Mouse (Mus musculus): Measurements from ENCODE around the gene Nap1l4. TPM values are rescaled to one million over a fixed set of nuclear protein-coding genes. Genes with fewer than 3 reads are reported as not detected.
A peak's percentile ranks its signal among the peaks of the same experiment; 100 is the strongest.

The Nap1l4 gene
- polyA plus RNA-seq, 1 experiment from 2014 or later, result 227 TPM

DNA sequence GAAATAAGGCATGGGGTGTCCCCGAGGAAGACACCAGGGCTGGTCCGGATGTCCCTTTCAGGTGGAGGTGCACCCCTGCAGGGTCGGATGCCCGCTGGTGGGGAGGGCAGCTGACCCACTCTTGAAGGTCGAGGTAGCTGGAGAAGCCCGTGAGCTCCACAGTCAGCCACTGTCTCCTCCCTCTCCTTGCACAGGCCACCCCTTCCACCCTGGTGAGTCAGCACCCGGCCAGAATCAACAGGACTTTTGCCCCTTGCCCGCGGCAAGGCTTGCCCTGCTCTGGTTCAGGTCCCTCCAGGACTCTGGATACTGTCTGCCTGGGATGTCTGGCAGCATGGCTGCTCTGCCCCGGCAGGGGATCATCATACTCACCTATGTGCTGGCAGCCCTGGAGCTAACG is 73.0 kb downstream of the Nap1l4 start:
- WGBS, result 58% methylated on average over 11 of the region's 11 CpGs
- no peaks in the 10 kb centered on the region for H3K4me1 ChIP-seq (replicated peaks; ENCODE audit: control insufficient read depth, insufficient read depth, low read length)
- H3K27me3 ChIP-seq (ENCODE audit: control insufficient read depth, insufficient read depth, low read depth, low read length), result no peaks in the 10 kb centered on the region; the same call in 1 of the 2 replicates
- no peak overlapping the region for H3K4me3 ChIP-seq (ENCODE audit: low read length)
- no peak overlapping the region for H3K4me2 ChIP-seq (ENCODE audit: low read depth, low read length)
- no peak overlapping the region for H3K27ac ChIP-seq (ENCODE audit: low read length)
- H3K9ac ChIP-seq (ENCODE audit: low read length), result no peak overlapping the region
- H3K9me3 ChIP-seq (ENCODE audit: control insufficient read depth, low read length), result no peaks in the 10 kb centered on the region
- no peaks in the 10 kb centered on the region for H3K36me3 ChIP-seq (ENCODE audit: control insufficient read depth, insufficient read depth, low read length)
- no peak for ATAC-seq (ENCODE audit: low read depth)

DNA sequence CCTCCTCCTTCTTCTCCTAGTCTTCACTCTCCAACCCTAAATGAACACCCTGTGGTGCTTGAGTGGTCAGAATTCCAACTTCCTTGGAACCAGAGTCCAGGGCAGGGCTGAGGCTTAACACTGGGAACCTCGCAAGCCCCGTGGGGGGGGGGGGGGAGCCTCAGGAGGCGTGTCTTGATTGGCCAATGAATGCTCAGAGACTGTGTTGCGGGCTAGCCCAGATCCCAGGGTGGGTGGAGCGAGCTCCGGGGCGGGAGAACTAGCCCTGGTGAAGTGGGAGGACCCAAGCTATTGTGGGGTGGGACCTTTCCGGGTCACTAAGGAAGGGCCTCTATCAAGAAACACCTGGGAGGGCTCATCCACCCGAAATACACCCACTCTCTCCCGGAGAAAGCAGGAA is 74.1 kb downstream of the Nap1l4 start:
- Histone ChIP-seq H3K4me3 (ENCODE audit: low read length) (no peak overlapping the region), H3K9ac (ENCODE audit: low read length) (no peak overlapping the region), H3K27ac (ENCODE audit: low read length) (no peak overlapping the region), H3K4me2 (ENCODE audit: low read depth, low read length) (no peak overlapping the region), H3K9me3 (ENCODE audit: control insufficient read depth, low read length) (no peaks in the 10 kb centered on the region), H3K27me3 (ENCODE audit: control insufficient read depth, insufficient read depth, low read depth, low read length) (no peaks in the 10 kb centered on the region), H3K36me3 (ENCODE audit: control insufficient read depth, insufficient read depth, low read length) (no peaks in the 10 kb centered on the region), H3K4me1 (replicated peaks; ENCODE audit: control insufficient read depth, insufficient read depth, low read length) (no peaks in the 10 kb centered on the region)
- 0 out of 2 replicates have a peak, but pooled peaks have one; percentile 43 for ATAC-seq (ENCODE audit: low read depth)
- WGBS, result 28% methylated on average over 10 of the region's 10 CpGs

DNA sequence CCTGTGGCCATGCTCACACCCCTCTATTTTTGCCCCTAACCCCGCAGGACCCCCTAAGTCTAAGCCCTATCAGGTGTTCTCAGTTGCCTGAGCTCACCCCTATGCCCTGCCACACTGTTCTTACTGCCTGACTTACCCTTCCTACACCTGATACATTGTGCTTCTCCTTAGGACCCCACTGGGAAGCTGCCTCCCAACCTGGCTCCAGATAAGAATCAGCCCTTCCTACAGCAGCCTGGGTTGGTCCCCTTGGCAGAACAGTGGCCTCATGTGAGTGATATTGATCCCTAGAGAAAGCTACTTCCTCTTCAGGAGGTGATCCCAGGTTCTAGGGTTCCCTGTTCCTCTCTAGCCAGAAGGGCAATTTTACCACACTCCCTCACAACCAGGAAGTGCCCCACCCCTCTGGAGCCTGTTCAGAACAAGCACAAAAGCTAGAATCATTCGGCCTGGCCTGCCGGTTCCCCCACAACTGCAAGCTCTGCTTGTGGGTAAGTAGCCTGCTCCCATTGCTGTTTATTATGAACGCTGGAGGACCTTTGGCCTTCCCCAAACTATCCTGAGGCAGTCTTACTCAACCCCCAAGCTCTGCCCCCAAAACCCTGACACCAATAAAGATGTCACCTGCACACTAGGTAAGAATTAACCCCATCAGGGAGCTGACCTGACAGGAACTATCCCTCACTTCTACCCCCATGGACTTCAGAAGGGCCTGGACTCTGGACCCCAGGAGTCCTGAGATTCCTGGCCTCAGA is 75.4 kb downstream of the Nap1l4 start, which contains the start of gene Slc22a18:
Gene Slc22a18, plus strand, starts transcription at position 390 of the 755 bp plus-strand sequence.
- 27% methylated on average over 4 of the region's 4 CpGs for WGBS
- H3K27ac ChIP-seq (ENCODE audit: low read length), result no peak within 1 kb of the TSS
- H3K4me2 ChIP-seq (ENCODE audit: low read depth, low read length), result peak within 1 kb of the TSS; percentile 9; the same call in 1 of the 2 replicates
- no peaks in the 10 kb centered on the region for H3K36me3 ChIP-seq (ENCODE audit: control insufficient read depth, insufficient read depth, low read length)
- peak within 1 kb of the TSS; percentile 19 for H3K4me3 ChIP-seq (ENCODE audit: low read length)
- 0 out of 2 replicates have a peak, but pooled peaks have one; percentile 32 for ATAC-seq (ENCODE audit: low read depth)
- H3K4me1 ChIP-seq (replicated peaks; ENCODE audit: control insufficient read depth, insufficient read depth, low read length), result no peaks in the 10 kb centered on the region
- H3K27me3 ChIP-seq (ENCODE audit: control insufficient read depth, insufficient read depth, low read depth, low read length), result no peaks in the 10 kb centered on the region
- no peaks in the 10 kb centered on the region for H3K9me3 ChIP-seq (ENCODE audit: control insufficient read depth, low read length)
- H3K9ac ChIP-seq (ENCODE audit: low read length), result 0 out of 2 replicates have a peak within 1 kb of the TSS, but pooled peaks have one; percentile 21

DNA sequence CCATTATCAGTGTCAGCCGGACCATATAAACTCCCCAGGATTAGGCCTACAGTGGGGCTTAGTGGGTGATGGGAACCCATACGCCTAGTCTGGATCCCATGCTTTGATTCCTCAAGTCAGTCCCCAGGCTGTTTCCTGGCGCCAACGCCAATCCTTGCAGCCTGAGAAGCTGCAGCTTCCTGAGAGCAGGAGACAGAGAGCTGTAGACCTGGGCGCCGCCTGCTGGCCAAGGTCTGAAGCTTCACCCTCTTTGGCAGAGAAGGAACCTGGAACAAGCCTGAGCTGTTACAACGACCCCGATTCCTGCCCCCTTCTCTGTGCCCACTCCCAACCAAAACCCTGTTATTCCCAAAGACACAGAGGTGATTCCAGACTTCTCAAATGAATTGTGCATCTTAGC is 79.0 kb downstream of the Nap1l4 start:
- peaks cover 4% of the 10 kb centered on the region; the same call in 1 of the 2 replicates for H3K4me1 ChIP-seq (replicated peaks; ENCODE audit: control insufficient read depth, insufficient read depth, low read length)
- H3K27me3 ChIP-seq (ENCODE audit: control insufficient read depth, insufficient read depth, low read depth, low read length), result no peaks in the 10 kb centered on the region; the same call in 1 of the 2 replicates
- no peak overlapping the region for H3K4me2 ChIP-seq (ENCODE audit: low read depth, low read length)
- no peaks in the 10 kb centered on the region for H3K9me3 ChIP-seq (ENCODE audit: control insufficient read depth, low read length)
- H3K9ac ChIP-seq (ENCODE audit: low read length), result no peak overlapping the region
- WGBS, result 14% methylated on average over 8 of the region's 8 CpGs
- peak; percentile 27; the same call in 1 of the 2 replicates for ATAC-seq (ENCODE audit: low read depth)
- no peaks in the 10 kb centered on the region for H3K36me3 ChIP-seq (ENCODE audit: control insufficient read depth, insufficient read depth, low read length)
- no peak overlapping the region for H3K4me3 ChIP-seq (ENCODE audit: low read length)
- no peak overlapping the region for H3K27ac ChIP-seq (ENCODE audit: low read length)

DNA sequence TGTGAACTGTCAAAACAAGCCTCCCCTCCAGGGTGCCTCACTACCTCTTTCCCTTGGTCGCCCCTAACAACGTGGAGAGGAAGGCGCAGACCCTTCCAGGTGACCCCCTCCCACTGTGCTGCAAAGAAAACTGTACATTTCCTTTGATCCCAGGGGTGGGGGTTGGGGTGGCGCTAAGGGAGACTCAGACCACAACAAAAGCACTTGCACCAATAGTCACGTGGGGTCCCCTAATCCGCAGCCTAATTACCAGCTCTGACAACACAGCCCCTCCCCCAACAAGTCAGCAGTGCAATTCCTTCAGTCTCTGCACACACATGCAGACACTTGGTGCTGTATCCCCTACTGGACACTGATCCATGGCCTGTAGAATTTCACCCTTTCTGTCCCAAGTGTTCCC is 81.2 kb downstream of the Nap1l4 start:
- H3K4me2 ChIP-seq (ENCODE audit: low read depth, low read length), result no peak overlapping the region
- H3K27me3 ChIP-seq (ENCODE audit: control insufficient read depth, insufficient read depth, low read depth, low read length), result no peaks in the 10 kb centered on the region; the same call in 1 of the 2 replicates
- H3K9me3 ChIP-seq (ENCODE audit: control insufficient read depth, low read length), result no peaks in the 10 kb centered on the region
- peaks cover 9% of the 10 kb centered on the region for H3K4me1 ChIP-seq (replicated peaks; ENCODE audit: control insufficient read depth, insufficient read depth, low read length)
- no peak overlapping the region for H3K4me3 ChIP-seq (ENCODE audit: low read length)
- no peak overlapping the region for H3K27ac ChIP-seq (ENCODE audit: low read length)
- no peak overlapping the region for H3K9ac ChIP-seq (ENCODE audit: low read length)
- WGBS, result 12% methylated on average over 6 of the region's 6 CpGs
- no peaks in the 10 kb centered on the region for H3K36me3 ChIP-seq (ENCODE audit: control insufficient read depth, insufficient read depth, low read length)
- no peak for ATAC-seq (ENCODE audit: low read depth)

DNA sequence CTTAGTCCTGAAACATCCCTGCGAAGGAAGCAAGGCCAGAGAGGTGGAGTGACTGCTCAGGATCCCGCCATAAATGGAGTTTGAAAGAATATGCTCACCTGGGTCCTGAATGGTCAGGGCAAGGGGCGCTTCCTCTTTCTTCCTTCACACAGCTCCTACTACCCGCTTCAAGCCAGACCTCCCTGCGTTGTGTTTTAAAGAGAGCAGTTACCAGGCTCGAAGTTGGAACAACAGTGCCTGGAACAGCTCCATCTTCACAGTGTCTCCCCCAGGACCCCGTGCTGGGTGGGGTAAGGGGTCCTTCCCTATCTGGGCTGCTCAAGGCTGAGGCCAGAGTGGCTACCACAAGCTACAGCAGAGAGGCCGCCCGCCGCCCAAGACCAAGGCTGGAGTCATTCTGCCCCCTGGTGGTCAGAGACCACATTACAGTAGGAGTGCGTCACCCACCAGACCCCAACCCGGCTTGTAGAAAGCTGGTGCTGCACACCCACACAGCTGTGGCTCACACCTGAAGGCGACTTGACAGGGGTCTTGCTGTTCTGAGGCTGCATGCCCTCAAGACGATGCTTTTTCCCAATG is 82.7 kb downstream of the Nap1l4 start:
- H3K4me3 ChIP-seq (ENCODE audit: low read length), result no peak overlapping the region
- H3K4me1 ChIP-seq (replicated peaks; ENCODE audit: control insufficient read depth, insufficient read depth, low read length), result peaks cover 12% of the 10 kb centered on the region
- no peak overlapping the region for H3K27ac ChIP-seq (ENCODE audit: low read length)
- no peaks in the 10 kb centered on the region for H3K36me3 ChIP-seq (ENCODE audit: control insufficient read depth, insufficient read depth, low read length)
- WGBS, result 38% methylated on average over 14 of the region's 14 CpGs
- H3K27me3 ChIP-seq (ENCODE audit: control insufficient read depth, insufficient read depth, low read depth, low read length), result no peaks in the 10 kb centered on the region; the same call in 1 of the 2 replicates
- no peak overlapping the region for H3K9ac ChIP-seq (ENCODE audit: low read length)
- ATAC-seq (ENCODE audit: low read depth), result peak; percentile 12; the same call in 1 of the 2 replicates
- H3K9me3 ChIP-seq (ENCODE audit: control insufficient read depth, low read length), result peaks cover 3% of the 10 kb centered on the region
- H3K4me2 ChIP-seq (ENCODE audit: low read depth, low read length), result no peak overlapping the region

DNA sequence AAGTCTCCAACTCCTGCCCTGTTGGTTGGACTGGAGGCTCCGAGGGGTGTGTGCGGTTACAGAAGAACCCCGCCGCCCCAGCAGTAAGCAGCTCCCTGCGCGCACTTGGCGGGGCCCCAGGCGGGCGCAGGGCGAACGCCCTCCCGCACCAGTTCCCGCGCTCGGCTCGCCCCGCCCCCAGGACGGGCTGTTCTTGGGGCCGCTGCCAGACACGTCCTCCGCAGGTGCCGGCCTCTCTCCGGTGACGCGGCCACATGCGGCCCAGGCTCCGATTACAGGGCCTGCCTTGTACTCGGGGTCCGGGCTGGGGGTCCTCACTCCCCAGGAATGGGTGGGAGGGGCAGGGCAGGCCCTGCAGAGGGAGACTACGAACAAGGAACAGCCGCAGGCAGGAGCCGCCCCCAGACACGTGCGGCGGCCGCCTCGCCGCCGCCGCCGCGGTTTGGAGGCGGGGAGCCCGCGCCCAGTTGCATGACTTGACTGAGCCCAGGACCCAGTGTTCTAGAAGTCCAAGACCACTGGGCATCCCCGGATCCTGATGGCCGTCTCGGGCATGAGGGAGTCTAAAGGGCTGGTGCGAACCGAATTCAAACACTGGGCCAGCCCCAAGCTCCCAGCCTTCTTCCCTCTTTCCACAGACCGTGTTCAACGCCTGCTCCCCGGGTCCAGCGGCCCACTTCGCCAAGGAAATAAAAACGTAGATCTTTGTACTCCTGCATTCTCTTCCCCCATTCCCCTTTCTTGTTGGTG is 83.9 kb downstream of the Nap1l4 start:
- H3K9me3 ChIP-seq (ENCODE audit: control insufficient read depth, low read length), result peaks cover 15% of the 10 kb centered on the region
- H3K4me3 ChIP-seq (ENCODE audit: low read length), result peak overlapping the region; percentile 44
- peak; percentile 41 for ATAC-seq (ENCODE audit: low read depth)
- peak overlapping the region; percentile 83 for H3K27ac ChIP-seq (ENCODE audit: low read length)
- H3K36me3 ChIP-seq (ENCODE audit: control insufficient read depth, insufficient read depth, low read length), result no peaks in the 10 kb centered on the region
- peak overlapping the region; percentile 64 for H3K9ac ChIP-seq (ENCODE audit: low read length)
- whole genome bisulfite sequencing, result 11% methylated on average over 49 of the region's 56 CpGs
- H3K27me3 ChIP-seq (ENCODE audit: control insufficient read depth, insufficient read depth, low read depth, low read length), result no peaks in the 10 kb centered on the region; the same call in 1 of the 2 replicates
- peak overlapping the region; percentile 78 for H3K4me2 ChIP-seq (ENCODE audit: low read depth, low read length)
- peaks cover 12% of the 10 kb centered on the region for H3K4me1 ChIP-seq (replicated peaks; ENCODE audit: control insufficient read depth, insufficient read depth, low read length)

DNA sequence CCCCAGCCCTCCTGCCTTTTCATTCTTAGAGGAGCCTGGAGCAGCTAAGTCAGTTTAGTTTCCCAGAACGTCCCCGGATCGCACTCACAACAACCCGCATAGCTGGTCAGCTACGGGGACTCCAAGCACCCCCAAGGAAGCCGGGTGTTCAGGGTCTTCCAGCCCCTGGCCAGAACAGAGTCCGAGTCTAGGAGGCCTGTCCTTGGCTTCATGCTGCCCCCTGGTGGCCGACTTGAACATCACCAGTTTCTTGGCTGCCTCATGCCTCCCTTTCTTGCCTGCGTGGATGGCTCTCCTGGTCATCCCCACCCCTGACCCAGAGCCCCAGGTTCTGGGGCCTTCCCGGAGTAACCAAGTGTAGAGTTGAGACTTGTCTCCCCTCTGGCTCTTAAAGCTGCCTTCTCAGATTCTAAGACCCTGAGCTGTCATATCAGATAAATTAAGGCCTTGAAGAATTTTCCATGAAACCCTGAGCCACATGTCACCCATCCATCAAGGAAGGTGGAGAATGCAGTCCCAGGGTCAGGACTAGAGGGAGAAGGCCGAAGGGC is 85.0 kb downstream of the Nap1l4 start:
- H3K4me2 ChIP-seq (ENCODE audit: low read depth, low read length), result no peak overlapping the region
- H3K9ac ChIP-seq (ENCODE audit: low read length), result peak overlapping the region; percentile 64; the same call in 1 of the 2 replicates
- H3K4me3 ChIP-seq (ENCODE audit: low read length), result no peak overlapping the region
- H3K27ac ChIP-seq (ENCODE audit: low read length), result peak overlapping the region; percentile 83
- WGBS, result 28% methylated on average over 11 of the region's 11 CpGs
- H3K9me3 ChIP-seq (ENCODE audit: control insufficient read depth, low read length), result peaks cover 25% of the 10 kb centered on the region
- no peaks in the 10 kb centered on the region; the same call in 1 of the 2 replicates for H3K27me3 ChIP-seq (ENCODE audit: control insufficient read depth, insufficient read depth, low read depth, low read length)
- H3K36me3 ChIP-seq (ENCODE audit: control insufficient read depth, insufficient read depth, low read length), result no peaks in the 10 kb centered on the region
- no peak for ATAC-seq (ENCODE audit: low read depth)
- peaks cover 12% of the 10 kb centered on the region for H3K4me1 ChIP-seq (replicated peaks; ENCODE audit: control insufficient read depth, insufficient read depth, low read length)
